Mouse (Mus musculus) kidney, adult 2 months (tissue): Measurements from ENCODE around the gene Olfr1198.

Experiments used
- CTCF ChIP-seq: fragments of 200-500 bp; conservative IDR thresholded peaks from 2 replicates; pipeline ENCODE4 v1.5.1; 2011; ENCODE audit warnings: low read depth, mild to moderate bottlenecking, control low read depth, low read length, moderate library complexity, mixed read lengths; ENCODE audit not compliant: insufficient read depth, insufficient read length
- POLR2A ChIP-seq: fragments of 200-500 bp; IDR thresholded peaks from one replicate; pipeline ENCODE4 v1.6.1; 2011; ENCODE audit warnings: low read depth, low read length, control low read depth

GRCm38 (mm10) chr2:88751270-88751669, at the start of gene Olfr1198:
- no peak for TF ChIP-seq POLR2A
- no peak for TF ChIP-seq CTCF
